Mouse (Mus musculus) left cerebral cortex, adult 2 months (tissue): ENCODE results near the gene Krt83. TPM values are rescaled to one million over a fixed set of nuclear protein-coding genes. Genes with fewer than 3 reads are reported as not detected.

Experiments
- DNase-seq, 2 experiments: peaks; one replicate each; pipeline ENCODE4 v3.0.0; 2021 to 2022; ENCODE audit warnings: low spot score in 2 of 2, mixed read lengths in 1 of 2; ENCODE audit errors: extremely low spot score in 1 of 2
- H3K27ac ChIP-seq: fragments of 200-600 bp; 2 replicates; pipeline ENCODE4 v1.8.1; 2022
- H3K4me3 ChIP-seq: fragments of 200-600 bp; 2 replicates; pipeline ENCODE4 v1.8.1; 2022
- CTCF ChIP-seq: fragments of 200-600 bp; IDR thresholded peaks from 2 replicates; pipeline ENCODE4 v1.8.1; 2022; ENCODE audit warnings: antibody characterized with exemption, mild to moderate bottlenecking, moderate library complexity
- intact Hi-C: fragments of 180-260 bp; cut with DNase I; formaldehyde crosslinking; loops from one replicate; pipeline ENCODE4 v1.15.1; 2025
- total RNA-seq, 2 experiments: library from RNA; stranded (reverse); gene quantifications; 2 replicates each; pipeline ENCODE4 v1.2.3; 2021

Krt83 gene
- total RNA-seq, 2 experiments from 2014 or later = not detected

GRCm38 (mm10) chr15:101495266-101495665, 4.0 kb upstream of the Krt83 start:
- TF ChIP-seq CTCF = no peak
- Histone ChIP-seq H3K27ac (no peak overlapping the region), H3K4me3 (no peak overlapping the region)
- intact Hi-C loops = no loop called here
- no peak for DNase-seq

DNA sequence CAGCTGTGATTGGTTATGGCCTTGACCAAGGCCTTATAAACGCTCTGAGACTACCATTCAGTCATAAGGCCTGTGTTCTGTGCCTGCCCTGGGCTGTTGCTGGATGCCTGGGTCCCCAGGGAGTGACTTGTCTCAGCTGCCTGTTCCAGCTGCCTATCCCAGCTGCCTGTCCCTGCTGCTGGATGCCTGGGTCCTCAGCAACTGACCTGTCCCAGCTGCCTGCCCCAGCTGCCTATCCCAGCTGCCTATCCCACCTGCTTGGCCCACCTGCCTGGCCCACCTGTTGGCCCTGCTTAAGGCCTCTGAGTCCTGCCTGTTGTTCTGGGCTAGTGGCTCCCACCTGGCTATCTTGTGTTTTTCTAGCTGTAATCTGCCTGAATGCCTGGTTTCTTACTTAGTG, 2.9 kb upstream of the Krt83 start:
- intact Hi-C loops = no loop called here
- DNase-seq = no peak
- TF ChIP-seq CTCF = no peak
- H3K4me3 ChIP-seq = no peak overlapping the region
- no peak overlapping the region for H3K27ac ChIP-seq

DNA sequence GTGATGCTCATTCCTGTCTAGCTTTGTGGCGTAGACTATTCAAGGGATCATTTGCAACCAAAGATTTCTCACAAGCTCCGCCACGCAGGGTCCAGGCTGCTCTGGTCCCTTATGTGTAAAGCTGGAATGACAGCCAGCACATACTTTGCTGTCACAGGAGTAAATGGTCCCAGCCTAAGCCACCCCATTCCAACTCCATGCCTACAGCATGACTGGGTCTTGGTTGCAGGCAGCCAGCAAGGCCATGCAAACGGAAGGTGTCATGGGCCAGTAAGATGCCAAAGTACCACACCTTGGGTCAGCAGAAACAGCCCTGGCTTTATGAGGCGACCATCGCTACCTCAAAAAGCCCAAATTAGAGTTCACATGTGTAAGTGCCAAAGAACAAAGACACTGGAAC, 2.4 kb upstream of the Krt83 start:
- Histone ChIP-seq H3K27ac (no peak overlapping the region), H3K4me3 (no peak overlapping the region)
- no peak for TF ChIP-seq CTCF
- DNase-seq = no peak
- intact Hi-C loops = no loop called here

DNA sequence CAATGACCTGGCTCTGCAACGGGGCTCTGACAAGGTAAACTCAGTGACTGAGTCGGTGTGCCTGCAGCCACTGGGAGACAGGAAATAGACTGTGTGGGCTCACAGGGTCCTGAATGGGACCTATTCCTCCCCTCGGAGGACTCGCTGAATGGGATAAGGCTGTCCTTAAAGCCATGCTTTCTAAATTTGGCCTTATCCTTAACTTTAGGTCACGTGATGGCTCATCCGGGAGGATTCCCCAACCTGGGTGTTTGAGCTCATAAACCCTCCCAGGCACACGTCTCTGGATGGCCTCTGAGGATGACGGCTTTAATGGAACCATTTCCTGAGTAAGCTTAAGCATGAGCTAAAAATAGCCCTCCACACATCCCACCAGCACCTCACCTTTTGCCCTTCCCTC, 1.4 kb upstream of the Krt83 start:
- Histone ChIP-seq H3K27ac (no peak overlapping the region), H3K4me3 (no peak overlapping the region)
- intact Hi-C loops = no loop called here
- no peak for TF ChIP-seq CTCF
- DNase-seq = no peak

DNA sequence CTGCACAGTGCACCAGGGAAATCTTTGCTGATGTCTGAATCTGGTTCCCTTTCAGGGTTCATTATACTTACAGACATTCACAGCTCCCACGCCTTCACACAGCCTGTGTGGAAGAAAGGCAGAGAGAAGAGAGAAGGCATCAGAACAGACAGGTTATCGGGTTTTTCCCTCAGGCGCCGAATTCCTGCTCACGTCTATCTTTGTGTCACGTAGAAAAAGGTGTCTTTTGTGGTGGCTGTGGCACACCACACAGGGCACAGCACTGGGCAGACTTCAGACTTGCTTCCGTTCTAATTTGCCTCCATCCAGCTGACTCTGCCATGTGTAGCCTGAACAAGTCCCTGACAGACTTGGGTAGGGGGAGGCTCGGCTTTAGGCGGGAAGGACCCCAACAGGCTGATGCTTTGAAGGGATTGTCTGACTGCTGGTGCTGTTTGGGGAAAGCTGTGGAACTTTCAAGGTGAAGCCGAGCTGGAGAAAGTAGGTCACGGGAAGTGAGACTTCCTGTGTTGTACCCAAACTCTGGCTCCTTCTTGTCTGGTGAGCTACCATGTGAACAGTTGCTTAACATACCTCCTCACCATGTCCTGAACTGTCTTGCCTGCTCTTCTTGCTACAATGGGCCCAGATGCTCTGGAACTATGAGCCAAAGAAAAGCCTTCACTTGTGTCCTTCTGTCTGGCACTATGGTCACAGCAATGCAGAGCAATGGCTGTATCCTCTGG, 5.2 kb downstream of the Krt83 start:
- Histone ChIP-seq H3K4me3 (no peak overlapping the region), H3K27ac (no peak overlapping the region)
- DNase-seq = peak; percentile 18 to 35
- intact Hi-C loops = no loop called here
- no peak for TF ChIP-seq CTCF

DNA sequence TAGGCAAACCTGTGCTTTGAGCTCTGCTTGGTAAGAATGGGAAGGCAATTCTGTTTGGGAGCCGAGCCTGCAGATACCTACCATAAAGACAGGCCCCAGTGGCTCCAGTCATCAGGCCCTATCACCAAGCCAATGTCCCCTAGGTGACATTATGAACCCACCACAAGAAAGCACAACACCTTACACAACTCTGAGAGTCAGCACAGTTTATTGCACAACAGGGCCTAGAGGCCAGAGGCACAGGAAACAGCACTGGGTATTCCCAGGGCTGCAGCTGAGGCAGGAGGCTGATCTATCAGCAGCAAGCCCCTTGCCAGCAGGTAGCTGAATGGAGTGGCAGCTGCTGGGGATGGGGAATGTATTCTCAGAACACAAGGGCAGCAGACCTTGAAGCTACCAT, 6.4 kb downstream of the Krt83 start:
- Histone ChIP-seq H3K27ac (no peak overlapping the region), H3K4me3 (no peak overlapping the region)
- DNase-seq = no peak
- intact Hi-C loops = no loop called here
- no peak for TF ChIP-seq CTCF

DNA sequence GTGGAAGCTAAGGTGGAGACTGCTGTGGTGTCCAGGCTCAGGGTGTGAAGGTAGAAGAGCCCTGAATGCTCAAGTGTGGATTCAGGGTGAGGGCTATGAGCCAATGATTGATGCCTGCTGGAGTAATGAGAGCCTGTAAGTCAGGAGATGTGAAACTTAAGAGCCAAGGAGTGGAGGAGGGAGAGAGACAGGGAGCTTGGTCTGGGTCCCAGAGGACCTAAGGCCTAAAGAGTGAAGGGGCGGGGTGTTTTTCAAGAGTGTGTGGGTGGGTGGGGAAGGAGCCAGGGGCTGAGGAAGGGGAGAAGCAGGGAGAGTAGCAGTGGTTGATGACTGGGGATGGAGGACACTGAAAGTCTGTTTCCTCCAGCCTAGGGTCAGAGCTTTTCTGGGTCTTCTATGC, 7.7 kb downstream of the Krt83 start:
- TF ChIP-seq CTCF = no peak
- DNase-seq = no peak
- intact Hi-C loops = no loop called here
- Histone ChIP-seq H3K27ac (no peak overlapping the region), H3K4me3 (no peak overlapping the region)

GRCm38 (mm10) chr15:101482056-101482455, 9.3 kb downstream of the Krt83 start:
- TF ChIP-seq CTCF = no peak
- no peak overlapping the region for H3K27ac ChIP-seq
- DNase-seq = no peak
- H3K4me3 ChIP-seq = no peak overlapping the region
- intact Hi-C loops = no loop called here

- Histone ChIP-seq H3K4me3 (peak overlapping the region; percentile 35; the same call in 1 of the 2 replicates), H3K27ac (no peak overlapping the region)
- TF ChIP-seq CTCF = no peak
- DNase-seq = no peak
- intact Hi-C loops = no loop called here
Observed at GRCm38 (mm10) chr15:101479666-101480060, 11.6 kb downstream of the Krt83 start.

- peak; percentile 34 to 51 for DNase-seq
- intact Hi-C loops = no loop called here
- peak; percentile 56 for TF ChIP-seq CTCF
- Histone ChIP-seq H3K27ac (no peak overlapping the region), H3K4me3 (peak overlapping the region; percentile 35)
Observed at GRCm38 (mm10) chr15:101479007-101479665, 12.2 kb downstream of the Krt83 start.

DNA sequence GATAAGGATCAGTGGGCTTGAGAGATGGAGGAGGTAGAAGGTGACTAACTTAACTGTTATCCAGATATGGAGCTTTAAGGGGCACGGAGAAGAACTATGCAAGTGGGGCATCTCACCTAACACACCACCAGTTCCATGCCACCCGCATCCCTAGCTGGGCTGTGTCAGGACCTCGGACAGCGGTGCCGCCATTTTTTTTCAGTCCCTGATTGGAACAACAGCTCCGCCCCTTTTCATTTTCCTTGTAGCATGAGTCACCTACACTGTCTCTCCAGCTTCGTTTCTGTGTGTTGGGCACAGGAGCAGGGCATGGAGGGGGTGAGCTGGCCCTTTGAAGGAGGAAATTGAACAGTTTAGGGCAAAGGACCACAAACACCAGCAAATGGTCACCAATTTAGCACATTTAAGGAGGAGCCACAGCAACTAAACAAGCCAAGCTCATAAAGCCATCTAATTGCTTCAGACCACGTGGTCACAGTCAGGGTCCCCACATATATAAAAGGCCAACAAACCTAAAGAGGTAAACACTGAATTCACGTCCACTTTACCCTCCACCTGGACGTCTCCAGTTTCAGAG, 18.3 kb downstream of the Krt83 start, which contains the start of gene Krt86:
Gene Krt86 (plus strand): TSS at position 527 of the 577 bp plus-strand sequence.
- no peak for DNase-seq
- intact Hi-C loops = no loop called here
- Histone ChIP-seq H3K27ac (no peak within 1 kb of the TSS), H3K4me3 (no peak within 1 kb of the TSS)
- no peak for TF ChIP-seq CTCF

GRCm38 (mm10) chr15:101469093-101469492, 22.2 kb downstream of the Krt83 start:
- no peak overlapping the region for H3K27ac ChIP-seq
- no peak for TF ChIP-seq CTCF
- no peak for DNase-seq
- no peak overlapping the region for H3K4me3 ChIP-seq
- intact Hi-C loops = no loop called here
